Mouse (Mus musculus): ENCODE measurements around the gene St5. TPM values are rescaled to one million over a fixed set of nuclear protein-coding genes. Genes with fewer than 3 reads are reported as not detected.

The St5 gene
- total RNA-seq, 4 experiments from 2014 or later = 21.3 to 28.7 (median 22.7) TPM

DNA sequence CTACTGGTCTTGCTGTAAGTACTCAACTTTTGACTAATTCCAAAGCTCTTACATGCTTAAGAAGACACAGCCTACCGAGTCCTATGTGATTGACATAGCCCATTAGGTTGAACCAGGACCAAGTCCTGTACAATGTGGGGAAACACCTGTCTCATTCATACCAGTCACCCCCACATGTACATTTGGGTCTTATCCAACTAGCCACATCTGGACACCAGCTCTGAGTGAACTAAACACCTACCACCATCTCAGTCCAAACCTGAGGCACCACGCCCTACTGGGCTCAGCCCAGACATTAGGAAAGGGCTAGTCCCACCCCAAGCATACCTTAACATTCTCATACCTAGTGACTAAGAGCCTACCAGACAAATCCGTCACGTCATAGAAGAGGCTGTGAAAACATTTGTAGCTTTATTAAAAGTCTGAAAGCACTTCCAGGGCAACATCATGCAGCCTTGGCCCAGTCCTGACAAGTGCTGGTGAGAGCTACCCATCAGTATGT is 135.0 kb downstream of the St5 start:
- DNase-seq (ENCODE audit: low spot score) = no peak

DNA sequence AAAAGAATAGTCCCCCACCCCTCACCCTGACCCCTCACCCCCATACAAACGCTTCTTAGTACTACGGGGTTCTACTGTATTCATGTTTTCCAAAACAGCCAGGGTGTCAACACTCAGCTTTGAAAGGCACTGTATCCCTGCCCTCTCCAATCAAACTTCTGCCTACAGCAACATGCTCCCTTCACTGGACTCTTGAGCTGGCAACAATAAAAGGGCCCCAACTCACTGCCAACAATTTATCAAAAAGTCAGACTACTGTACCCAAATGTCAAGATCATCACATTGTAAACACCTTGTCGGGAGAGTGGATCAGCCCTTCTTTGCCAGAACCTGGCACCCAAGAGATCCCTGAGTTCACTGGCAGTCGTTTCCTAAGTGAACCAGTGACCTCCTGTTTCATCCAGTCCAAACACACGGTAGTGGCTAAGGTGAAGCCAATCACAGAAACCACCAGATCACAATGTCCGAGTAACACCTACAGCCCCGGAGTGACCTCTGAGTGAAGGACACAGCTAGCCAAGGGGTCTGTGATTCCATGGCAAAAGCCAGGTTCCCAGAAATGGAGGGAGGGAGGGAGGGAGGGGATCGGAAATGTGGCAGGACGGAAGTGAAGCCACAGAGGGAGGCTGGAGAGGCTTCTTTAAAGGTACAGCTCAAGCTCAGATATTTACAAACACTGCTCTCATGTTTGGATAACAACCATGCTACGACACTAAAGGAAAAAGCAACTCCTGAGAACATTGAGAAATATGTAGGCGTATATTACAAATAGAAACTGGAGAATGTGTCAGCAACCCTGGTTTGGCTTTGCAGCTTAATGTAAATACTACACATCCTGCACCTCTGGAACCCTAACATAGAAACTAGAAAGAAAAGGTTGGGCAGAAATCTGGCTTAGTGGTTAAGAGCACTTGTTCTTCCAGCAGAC is 136.3 kb downstream of the St5 start:
- DNase-seq (ENCODE audit: low spot score) = no peak

DNA sequence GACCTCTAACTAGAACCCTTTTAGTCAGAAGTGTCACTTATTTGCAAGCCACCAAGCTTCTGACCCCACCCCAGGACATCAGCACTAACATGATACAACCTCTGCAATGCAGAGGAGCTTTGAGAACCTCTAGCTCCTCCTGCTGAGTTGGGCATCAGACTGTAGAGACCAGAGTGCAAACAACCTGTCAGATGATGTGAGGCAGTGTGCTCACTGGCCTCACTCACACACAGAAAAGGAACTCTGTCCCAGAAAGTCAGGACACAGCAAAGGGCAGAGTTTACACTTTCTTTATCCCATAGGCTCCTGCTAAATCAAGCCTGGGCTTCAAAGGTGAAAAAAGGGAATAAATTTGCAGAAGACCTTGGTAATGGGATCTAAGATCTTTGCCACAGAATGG is 137.1 kb downstream of the St5 start:
- no peak for DNase-seq (ENCODE audit: low spot score)

DNA sequence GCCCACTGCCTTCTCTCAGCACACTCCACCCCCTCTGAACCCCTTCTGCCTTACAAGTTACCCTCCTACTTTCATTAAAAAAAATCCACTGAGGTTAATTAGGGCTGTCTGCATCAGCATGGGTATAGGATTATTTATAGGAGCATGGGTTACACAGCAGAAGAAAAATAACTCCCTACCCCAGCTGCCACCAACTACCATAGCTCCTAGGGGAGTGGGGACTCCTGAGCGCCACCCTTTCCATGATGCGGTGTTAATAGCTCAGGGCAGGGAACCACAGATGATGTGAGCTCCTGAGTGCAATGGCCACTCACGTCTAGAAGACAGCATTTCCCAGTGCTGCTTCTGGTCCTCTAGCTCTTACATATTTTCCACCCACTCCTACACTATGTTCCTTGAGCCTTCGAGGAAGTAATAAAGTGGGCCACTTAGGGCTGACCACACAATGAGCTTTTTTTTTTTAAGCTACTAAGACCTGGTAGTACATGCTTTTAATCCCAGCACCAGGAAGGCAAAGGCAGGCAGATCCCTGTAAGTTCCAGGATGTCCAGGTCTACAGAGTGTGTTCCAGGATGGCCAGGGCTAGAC is 139.5 kb downstream of the St5 start:
- DNase-seq (ENCODE audit: low spot score) = no peak

DNA sequence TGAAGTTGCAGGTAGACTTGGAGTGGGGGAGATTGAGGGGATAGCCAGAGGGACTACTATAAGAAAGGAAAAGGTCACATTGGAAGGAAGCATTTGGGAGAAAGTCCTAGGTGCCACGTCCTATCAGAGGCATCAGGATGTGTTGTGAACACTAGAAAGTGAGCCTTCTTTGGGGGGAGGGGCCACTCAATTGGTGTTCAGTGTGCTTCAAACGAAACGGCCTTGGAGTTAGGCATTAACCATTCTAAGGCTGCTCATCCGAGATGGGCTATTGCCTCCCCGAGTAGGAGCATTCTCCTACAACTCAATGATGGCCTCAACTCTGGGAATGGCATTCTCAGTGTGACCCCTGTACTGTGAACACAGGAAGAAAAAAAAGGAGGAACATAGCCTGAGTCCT is 140.7 kb downstream of the St5 start:
- DNase-seq (ENCODE audit: low spot score) = no peak

DNA sequence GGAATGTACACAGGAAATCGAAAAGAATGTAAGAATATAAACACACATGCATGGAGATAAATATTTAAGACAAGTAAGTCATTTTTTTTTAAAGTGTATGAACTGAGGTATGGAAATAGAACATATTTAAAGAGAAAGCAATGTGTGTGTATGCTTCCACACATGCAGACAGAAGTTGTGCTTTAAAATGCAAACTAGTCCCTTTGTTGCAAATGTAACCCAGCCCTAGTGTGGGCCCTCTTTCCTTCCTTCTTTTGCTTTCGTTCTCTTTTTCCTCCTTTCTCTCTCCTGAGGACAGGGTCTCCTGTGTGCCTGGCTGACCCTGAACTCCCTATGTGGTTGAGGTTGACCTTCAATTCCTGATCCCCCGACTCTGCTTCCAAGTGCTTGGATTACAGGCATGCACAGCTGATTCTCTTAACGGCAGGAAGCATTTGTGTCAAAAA is 141.2 kb downstream of the St5 start:
- DNase-seq (ENCODE audit: low spot score) = no peak

DNA sequence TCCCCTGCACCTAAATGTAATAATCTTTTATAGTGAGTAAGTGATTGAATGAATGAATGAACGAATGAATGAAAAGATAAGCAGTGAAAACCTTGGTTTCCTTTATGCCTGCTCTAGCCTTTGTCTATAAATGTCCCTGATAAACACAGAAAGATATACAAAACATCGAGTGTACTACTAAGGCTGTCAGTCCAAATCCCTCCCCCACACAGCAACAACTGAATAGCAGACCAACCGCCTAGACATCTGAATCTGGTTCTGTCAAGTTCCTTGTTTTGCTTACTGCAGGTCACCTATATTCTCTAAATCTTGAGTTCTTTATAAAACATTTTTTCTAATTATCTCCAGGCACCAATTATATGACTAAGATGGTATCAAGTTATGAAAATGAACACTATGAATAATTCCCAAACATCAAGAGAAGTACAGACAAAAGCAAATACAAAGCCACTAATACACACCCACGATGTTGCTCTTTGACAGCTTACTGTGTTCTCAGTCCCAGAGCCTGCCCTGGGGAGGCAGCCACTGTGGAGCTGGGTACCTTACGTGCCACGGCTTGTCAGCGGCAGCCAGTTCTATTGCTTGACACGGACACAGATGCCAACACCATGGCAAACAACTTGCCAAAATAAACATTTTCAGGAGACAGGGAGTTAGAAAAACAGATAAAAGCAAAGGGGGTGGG is 141.8 kb downstream of the St5 start:
- no peak for DNase-seq (ENCODE audit: low spot score)

DNA sequence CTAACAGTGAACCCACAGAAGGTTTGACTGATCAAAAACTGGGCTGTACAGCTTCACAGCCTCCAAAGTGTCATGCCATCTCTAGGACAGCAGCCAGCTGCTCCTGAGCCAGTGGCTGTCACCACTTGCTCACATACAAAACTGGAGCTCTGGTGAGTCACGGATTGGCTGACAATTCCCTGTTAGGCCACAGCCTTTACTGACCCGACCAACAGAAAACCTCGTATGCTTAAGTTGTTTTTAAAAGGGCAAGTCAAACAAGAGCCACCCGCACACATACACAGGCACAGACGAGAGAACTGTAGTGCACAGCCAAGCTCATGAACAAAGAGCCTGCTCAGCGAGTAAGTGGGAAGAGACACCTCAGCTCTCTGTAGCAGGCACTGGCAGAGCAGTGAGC is 143.9 kb downstream of the St5 start:
- peak; percentile 71 for DNase-seq (ENCODE audit: low spot score)

DNA sequence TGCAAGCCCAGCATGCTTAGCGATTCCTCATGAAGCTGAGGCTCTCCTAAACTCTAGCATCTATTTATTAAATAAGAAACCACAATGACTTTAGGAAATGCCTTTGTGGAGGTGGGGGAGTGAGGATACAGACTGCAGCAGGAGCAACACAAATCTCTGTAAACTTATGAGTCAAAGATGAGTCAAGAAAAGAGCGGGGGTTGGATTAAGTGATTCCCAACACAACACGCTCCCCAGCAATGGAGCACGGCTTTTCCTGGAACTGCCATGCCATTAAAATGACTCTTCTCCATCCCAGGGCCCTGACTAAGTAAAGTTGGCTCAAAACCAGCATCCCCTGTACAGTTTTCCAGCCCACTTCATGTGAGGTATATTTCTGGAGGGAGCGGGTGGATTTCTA is 156.7 kb downstream of the St5 start:
- no peak for DNase-seq (ENCODE audit: low spot score)

DNA sequence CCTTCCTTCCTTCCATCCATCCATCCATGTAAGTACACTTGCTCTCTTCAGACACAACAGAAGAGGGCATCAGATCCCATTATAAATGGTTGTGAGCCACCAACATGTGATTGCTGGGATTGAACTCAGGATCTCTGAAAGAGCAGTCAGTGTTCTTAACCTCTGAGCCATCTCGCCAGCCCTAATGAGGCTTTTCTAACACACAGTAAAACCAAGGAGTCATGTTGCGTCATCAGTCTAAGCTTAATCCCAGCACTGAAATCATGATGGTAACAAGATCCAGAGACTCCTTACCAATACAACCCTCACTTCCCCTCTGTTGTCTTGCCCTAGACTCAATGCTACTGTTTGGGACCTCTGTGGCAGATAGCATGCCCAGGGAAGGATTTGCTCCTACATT is 157.2 kb downstream of the St5 start:
- DNase-seq (ENCODE audit: low spot score) = no peak

DNA sequence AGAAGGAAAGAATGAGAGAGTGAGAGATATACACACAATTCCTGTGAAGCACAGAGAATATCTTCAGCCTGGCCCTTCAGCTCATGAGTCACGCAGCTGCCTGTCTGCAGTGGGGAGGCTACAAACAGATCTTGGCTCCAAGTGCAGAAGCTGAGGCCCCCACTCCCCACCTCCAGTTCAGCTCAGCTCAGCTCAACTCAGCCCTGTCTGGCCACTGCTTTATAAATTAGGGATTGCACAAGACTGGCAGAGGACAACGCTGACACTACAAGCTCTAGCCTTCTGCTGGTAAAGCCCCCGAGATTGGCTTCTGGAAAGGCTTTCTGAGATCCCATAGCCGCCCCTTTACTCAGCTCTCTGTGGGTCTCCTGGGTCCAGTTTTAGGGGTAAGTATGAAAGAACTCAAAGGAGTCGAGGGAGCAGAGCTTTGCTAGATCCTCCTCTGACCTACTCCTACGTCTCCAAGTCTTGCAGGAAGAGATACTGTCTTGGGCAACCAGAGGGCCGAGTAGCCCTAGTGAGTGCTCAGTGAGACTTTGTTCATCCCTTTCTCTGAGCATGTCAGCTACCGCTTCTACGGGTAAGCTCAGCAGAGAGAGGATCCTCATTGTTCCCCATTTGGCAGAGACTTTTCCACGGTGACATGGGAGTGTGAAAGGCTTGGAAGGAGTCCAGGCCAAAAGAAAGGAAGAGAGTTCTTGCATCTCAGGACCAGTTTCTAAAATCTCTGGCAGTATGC is 158.0 kb downstream of the St5 start:
- DNase-seq (ENCODE audit: low spot score) = no peak

DNA sequence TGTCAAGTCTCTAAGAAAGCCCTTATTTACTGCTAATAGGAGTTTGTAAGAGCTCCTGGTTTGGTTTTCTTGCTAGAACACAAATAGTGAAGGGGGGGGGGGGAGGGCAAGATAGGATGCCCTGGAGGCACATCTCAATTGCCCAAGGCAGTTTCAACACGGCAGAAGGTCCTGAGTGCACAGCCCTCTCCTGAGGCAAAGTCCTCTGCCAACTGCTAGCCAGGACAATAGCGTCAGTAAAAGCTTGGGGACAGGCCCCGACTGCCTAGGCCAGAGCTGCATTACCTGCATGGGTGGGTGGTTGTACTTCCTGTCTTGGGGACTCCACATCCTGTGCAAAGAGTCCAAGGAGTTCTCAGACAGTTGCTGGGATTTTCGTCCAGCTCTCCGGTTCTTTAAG is 158.6 kb downstream of the St5 start:
- DNase-seq (ENCODE audit: low spot score) = no peak

DNA sequence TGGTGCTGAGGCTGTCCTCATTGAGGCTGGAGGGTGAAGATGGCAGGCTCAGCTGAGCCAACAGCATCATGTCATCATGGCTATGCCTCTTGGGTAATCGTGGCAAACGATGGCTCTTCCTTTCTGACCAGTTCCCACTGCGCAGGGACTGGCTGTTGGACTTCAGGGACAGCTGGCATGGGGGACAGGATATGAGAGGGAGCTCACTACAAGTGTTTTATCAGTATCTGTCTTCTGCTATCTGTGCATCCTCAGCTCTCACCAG is 161.1 kb downstream of the St5 start:
- no peak for DNase-seq (ENCODE audit: low spot score)

DNA sequence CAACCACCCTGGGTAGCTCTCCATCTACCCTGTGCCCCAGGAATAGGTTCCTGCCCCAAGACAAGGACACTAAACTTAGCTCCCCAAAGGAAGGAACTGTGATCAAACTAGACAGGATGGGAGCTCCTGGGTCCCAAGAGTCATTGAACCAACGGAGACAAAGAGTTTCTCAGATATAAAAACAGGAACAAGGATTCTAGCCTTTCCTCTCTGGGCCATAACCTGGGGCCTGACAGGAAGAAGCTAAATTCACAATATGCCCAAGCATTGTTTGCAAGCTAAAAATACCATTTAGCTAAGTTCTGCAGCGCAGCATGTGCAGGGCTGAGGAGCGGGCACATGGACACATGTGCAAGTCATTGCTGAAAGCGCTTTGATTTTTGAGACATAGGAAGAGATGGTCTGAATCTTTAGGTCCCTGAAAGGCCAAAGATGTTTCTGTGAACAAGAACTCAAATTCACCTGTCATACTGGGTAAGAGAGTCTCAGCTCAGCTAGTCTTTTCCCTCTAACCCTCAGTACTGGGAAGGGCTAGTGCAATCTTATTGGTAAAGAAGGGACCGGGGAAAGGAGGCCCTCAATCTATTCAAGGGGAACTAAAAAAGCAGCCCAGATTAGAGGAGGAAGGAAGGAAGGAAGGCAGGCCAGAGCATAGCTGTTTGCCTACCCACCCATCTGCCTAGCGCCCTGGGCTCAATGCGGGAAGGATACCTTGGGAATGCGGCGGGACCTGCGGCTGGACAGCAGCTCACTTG is 161.6 kb downstream of the St5 start:
- DNase-seq (ENCODE audit: low spot score) = peak; percentile 68

DNA sequence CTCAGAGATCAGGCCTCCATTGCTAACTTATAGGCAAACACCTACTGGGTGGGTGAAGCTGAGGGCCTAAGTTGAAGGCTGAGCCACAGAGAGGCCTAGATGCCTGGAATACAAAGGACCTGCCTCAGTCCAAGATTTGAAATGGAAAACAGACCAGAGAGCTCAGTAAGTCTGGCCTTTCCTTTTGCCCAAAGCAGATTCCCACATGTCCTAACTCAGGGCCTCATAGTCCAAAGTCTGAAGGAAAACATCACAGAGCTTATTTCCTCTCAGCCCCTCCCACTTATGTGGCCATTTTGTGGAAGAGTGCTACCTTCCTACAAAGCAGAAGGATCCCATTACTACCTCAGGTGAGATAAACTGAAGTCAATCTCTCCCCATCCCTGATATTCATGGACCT is 162.5 kb downstream of the St5 start:
- no peak for DNase-seq (ENCODE audit: low spot score)

DNA sequence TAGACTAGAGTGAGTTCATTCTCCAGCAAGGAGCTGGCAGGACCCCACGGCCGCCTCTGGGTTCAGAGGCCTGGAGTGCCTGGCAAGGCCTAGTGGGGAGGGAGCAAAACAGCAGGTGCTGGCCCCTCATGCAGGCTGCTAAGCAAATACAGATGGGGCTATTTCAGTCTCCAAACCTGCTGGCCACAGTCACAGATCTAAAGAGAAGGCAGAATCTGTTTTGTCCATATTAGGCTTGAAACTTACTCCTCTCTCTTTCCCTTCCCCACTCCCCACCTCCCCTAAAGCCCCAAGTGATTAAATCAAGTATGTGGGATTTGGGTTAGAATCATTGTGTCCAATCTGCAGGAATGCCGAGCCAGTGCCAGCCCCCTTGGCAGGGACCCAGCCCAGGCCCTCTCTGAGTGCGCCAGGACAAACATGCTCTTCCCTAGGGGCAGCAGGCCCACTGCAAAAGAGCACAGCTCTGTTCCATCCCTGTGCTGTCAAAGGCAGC is 166.9 kb downstream of the St5 start:
- no peak for DNase-seq (ENCODE audit: low spot score)

DNA sequence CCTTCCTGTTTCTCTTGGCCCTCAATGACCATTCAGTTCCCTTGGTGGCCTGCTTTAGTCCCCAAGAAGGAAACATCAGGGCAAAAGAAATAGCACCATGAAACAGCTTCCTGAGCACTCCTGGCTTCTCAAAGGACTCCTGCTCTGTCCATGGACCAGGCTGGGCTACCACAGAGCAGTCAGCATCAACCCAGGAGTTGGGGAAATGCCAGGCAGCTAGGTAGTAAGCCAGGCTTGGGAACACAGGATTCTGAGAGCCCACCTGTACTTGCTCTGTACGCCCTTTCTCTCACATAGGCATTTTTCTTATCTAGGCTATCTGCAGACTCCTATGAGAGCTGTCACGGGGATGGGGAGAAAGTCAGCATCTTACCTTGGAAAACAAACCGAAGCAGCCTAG is 168.5 kb downstream of the St5 start:
- DNase-seq (ENCODE audit: low spot score) = no peak

DNA sequence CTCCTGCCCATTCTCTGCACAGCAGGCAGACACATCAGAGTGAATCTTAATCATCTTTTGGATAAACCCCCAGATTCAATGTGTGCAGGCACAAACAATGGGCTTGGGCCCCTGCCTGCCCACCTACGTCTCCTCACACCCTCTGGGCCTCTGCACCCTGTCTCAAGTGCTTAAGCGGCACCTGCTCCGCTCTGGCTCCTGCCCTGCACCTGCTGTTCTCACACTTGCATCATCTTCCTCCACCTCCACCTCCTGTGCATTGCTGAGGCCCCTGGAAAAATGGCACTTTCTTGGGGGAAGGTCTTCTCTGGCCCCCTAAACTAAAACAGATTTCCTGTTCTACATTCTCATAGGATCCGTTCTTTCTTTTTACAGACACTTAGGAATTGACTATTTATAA is 169.5 kb downstream of the St5 start:
- no peak for DNase-seq (ENCODE audit: low spot score)

DNA sequence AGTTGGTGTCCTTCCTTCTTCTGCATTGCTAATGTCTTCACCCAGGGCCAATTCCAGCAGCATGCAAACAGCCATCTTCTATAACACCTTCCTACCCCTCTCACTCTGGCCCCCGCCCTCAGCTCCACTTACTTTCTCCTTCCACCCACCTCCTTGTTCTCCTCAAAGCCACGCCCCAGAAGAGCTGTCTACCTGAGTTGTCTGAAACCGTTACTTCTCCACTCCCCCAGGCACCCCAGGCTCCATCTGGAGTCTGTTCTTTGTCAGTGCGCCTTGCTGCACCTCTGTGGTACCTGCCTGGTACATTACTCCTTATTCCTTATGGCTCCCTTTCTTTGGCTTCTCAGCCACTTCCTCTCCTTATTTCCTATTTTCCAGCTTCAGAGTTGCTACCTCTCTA is 170.3 kb downstream of the St5 start:
- DNase-seq (ENCODE audit: low spot score) = no peak

DNA sequence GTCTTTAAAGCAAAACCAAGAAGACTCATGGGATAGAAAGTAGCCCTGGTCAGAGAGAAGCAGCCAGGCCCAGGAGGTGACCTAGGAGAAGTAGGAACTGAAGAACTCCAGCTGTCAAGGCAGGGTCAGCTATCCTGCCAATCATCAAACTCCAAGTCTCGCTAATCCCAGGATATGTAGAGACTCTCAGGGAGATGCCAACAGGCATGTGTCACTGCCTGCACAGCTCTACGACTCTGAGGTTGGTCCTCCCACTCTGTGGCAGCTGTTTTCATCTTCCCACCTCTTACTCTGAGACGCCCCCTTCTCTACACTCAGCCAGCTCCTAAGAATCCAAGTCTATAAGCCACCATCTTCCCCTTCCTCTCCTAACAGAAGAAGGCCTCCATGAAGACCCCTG is 170.7 kb downstream of the St5 start:
- DNase-seq (ENCODE audit: low spot score) = no peak

DNA sequence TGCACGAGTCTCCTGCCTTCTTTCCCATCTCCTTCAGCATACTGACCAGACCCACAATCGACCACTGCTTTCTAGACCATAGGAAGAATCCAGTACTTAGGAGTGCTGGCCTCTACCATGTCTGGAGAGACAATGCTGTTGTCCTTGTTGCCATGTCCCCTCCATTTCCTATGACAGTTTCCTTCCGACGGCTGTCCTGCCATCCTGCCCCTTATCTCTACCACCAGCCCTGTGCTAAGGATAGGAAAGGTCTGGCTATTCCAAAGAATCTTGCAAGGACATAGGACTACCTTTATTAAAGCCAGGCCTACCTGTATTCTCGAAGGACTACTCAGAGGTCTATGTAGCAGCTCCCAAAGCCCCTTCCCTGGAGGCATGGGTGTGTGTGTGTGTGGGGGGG is 171.9 kb downstream of the St5 start:
- DNase-seq (ENCODE audit: low spot score) = no peak
